Mouse (Mus musculus) testis, adult 2 months (tissue): Measurements from ENCODE around the gene Rnf150.

ENCODE experiments used
- CTCF ChIP-seq: fragments of 200-500 bp; IDR thresholded peaks from 2 replicates; pipeline ENCODE4 v1.5.1; 2012; ENCODE audit warnings: low read depth, mild to moderate bottlenecking, inconsistent platforms, low read length, moderate library complexity; ENCODE audit not compliant: control insufficient read depth, insufficient read depth, insufficient replicate concordance
- POLR2A ChIP-seq: fragments of 200-500 bp; IDR thresholded peaks from 2 replicates; pipeline ENCODE4 v1.6.1; 2012; ENCODE audit warnings: low read depth, mild to moderate bottlenecking, inconsistent platforms, low read length, moderate library complexity; ENCODE audit not compliant: control insufficient read depth

GRCm38 (mm10) chr8:83032800-83033199, 169.6 kb downstream of the Rnf150 start:
- TF ChIP-seq POLR2A (no peak), CTCF (no peak)
